Mouse (Mus musculus): ENCODE measurements around the gene Lefty1. TPM values are rescaled to one million over a fixed set of nuclear protein-coding genes. Genes with fewer than 3 reads are reported as not detected.

Lefty1 gene
- polyA plus RNA-seq, 1 experiment, result 0.83 TPM

DNA sequence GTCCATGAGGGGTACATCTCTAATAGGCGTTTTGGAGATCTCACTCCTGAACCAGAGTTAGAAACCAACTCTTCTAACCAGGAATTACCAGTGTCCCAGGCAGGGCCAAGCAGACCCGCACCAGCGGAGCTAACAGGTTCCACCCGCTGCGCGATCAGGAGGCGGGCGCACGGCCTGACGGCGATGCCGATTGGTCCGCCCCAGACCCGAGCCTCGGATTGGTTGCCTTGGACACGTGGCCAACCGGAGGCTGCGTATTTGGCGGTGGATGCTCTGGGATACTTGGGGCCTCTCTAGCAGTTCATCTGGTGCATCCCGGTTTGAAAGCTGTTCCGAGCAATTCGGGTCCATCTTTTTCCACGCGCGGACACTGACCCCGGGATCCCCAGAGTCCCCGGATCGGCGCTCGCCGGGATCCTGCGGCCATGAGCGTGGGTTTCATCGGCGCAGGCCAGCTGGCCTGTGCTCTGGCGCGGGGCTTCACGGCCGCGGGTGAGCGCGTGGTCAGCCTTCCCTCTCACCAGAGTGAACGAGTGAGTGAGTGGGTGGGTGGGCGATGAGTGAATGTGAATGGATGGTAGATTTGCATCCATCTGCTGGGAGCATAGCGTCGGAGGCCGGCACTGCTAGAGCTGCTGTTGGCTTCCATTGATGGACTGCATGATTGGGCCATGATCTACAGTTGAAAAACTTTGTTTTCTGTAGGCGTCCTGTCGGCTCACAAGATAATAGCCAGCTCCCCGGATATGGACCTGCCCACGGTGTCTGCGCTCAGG, 30.6 kb upstream of the Lefty1 start, which contains the start of gene Pycr2:
TSS of gene Pycr2 (plus strand) at position 255 of the 776 bp plus-strand sequence.
- H3K27me3 ChIP-seq (replicated peaks), result no peaks in the 10 kb centered on the region
- peak within 1 kb of the TSS; percentile 93 for H3K4me3 ChIP-seq (replicated peaks)
- H3K36me3 ChIP-seq (replicated peaks; ENCODE audit: low read length), result peaks cover 40% of the 10 kb centered on the region
- no peak for TF ChIP-seq GATA1 (IDR thresholded peaks at IDR 0.05; ENCODE audit: borderline replicate concordance, low read length)
- TF ChIP-seq FLI1 (IDR thresholded peaks at IDR 0.05; ENCODE audit: low read length), result no peak
- peaks cover 61% of the 10 kb centered on the region for H3K4me1 ChIP-seq
- H3K9me3 ChIP-seq, result no peaks in the 10 kb centered on the region

DNA sequence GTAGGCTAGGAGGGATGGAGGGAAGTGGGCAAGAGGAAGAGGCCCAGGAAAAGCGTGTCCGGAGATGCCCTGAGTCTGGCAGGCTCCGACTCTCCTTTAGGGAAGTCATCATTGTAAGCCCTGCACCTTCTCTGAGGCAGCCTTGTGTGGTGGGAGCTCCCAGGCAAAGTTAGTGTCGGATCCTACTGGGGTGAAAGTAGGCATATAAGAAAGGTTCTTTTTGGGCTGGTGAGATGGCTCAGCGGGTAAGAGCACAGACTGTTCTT, 30.1 kb upstream of the Lefty1 start:
- Histone ChIP-seq H3K27me3 (replicated peaks) (no peaks in the 10 kb centered on the region), H3K4me3 (replicated peaks) (peak overlapping the region; percentile 93), H3K36me3 (replicated peaks; ENCODE audit: low read length) (peaks cover 44% of the 10 kb centered on the region), H3K4me1 (peaks cover 62% of the 10 kb centered on the region), H3K9me3 (no peaks in the 10 kb centered on the region)
- no peak for TF ChIP-seq FLI1 (IDR thresholded peaks at IDR 0.05; ENCODE audit: low read length)
- no peak for TF ChIP-seq GATA1 (IDR thresholded peaks at IDR 0.05; ENCODE audit: borderline replicate concordance, low read length)

DNA sequence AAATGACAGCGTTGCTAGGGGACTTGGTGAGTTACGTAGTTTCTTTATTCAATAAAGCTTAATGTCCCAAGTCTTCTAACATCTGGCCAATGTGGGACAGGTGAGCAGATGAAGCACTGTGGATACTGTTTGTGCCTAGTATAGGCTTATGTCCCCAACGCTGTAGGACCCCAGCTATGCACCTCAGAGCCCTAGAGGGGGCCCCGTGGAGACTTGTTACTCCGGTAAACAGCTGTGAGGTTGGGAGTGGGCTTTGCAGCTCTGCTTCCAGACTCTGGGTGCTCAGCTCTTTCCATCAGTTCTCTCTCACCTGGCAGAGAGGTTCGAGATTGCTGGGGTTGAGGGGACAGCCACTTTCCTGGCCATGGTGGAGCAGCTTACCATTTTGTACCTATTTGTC, 29.5 kb upstream of the Lefty1 start:
- TF ChIP-seq FLI1 (IDR thresholded peaks at IDR 0.05; ENCODE audit: low read length) (no peak), GATA1 (IDR thresholded peaks at IDR 0.05; ENCODE audit: borderline replicate concordance, low read length) (no peak)
- Histone ChIP-seq H3K4me1 (peaks cover 62% of the 10 kb centered on the region), H3K36me3 (replicated peaks; ENCODE audit: low read length) (peaks cover 44% of the 10 kb centered on the region)

GRCm38 (mm10) chr1:180905876-180906275, 28.9 kb upstream of the Lefty1 start:
- Histone ChIP-seq H3K27me3 (replicated peaks) (no peaks in the 10 kb centered on the region), H3K9me3 (no peaks in the 10 kb centered on the region), H3K4me1 (peaks cover 61% of the 10 kb centered on the region), H3K36me3 (replicated peaks; ENCODE audit: low read length) (peaks cover 44% of the 10 kb centered on the region), H3K4me3 (replicated peaks) (peak overlapping the region; percentile 50)
- no peak for TF ChIP-seq FLI1 (IDR thresholded peaks at IDR 0.05; ENCODE audit: low read length)
- no peak for TF ChIP-seq GATA1 (IDR thresholded peaks at IDR 0.05; ENCODE audit: borderline replicate concordance, low read length)

More for the DNA sequence above, 29.5 kb upstream of the Lefty1 start:
- no peaks in the 10 kb centered on the region for H3K27me3 ChIP-seq (replicated peaks)
- no peak overlapping the region for H3K4me3 ChIP-seq (replicated peaks)
- H3K9me3 ChIP-seq, result no peaks in the 10 kb centered on the region

DNA sequence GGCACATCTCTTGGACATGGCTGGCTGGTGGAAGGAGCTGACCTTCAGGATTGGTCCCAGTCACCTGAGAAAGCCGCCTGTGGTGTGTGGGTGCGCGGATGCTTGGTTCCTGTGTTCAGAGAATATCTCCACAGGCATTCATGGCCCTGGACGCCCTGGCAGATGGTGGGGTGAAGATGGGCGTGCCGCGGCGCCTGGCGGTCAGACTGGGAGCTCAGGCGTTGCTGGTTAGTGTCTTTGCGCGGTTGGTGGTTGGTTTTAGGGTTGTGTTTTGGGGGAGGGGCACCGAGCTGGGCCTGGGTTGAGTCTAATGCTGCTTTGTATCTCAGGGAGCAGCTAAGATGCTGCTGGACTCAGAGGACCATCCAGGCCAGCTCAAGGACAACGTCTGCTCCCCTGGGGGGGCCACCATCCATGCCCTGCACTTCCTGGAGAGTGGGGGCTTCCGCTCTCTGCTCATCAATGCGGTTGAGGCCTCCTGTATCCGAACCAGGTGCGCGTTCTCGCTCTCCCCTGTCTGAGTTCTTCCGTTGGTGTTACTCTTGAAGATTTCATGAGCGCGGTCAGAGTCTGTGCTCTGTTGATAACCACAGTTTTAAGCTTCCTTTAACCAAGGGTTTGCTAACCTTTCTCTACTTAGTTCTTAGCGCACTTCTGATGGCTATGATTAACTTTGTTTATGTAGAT, 28.2 kb upstream of the Lefty1 start:
- H3K27me3 ChIP-seq (replicated peaks), result no peaks in the 10 kb centered on the region
- H3K4me3 ChIP-seq (replicated peaks), result peak overlapping the region; percentile 50
- H3K9me3 ChIP-seq, result no peaks in the 10 kb centered on the region
- TF ChIP-seq FLI1 (IDR thresholded peaks at IDR 0.05; ENCODE audit: low read length) (no peak), GATA1 (IDR thresholded peaks at IDR 0.05; ENCODE audit: borderline replicate concordance, low read length) (no peak)
- peaks cover 64% of the 10 kb centered on the region for H3K4me1 ChIP-seq
- peaks cover 44% of the 10 kb centered on the region for H3K36me3 ChIP-seq (replicated peaks; ENCODE audit: low read length)

- peaks cover 35% of the 10 kb centered on the region for H3K36me3 ChIP-seq (replicated peaks; ENCODE audit: low read length)
- no peak overlapping the region for H3K4me3 ChIP-seq (replicated peaks)
- H3K27me3 ChIP-seq (replicated peaks), result peaks cover 7% of the 10 kb centered on the region
- H3K9me3 ChIP-seq, result peaks cover 10% of the 10 kb centered on the region
- no peak for TF ChIP-seq FLI1 (IDR thresholded peaks at IDR 0.05; ENCODE audit: low read length)
- TF ChIP-seq GATA1 (IDR thresholded peaks at IDR 0.05; ENCODE audit: borderline replicate concordance, low read length), result no peak
- H3K4me1 ChIP-seq, result peaks cover 38% of the 10 kb centered on the region
These were observed 23.7 kb upstream of the Lefty1 start for GRCm38 (mm10) chr1:180911138-180911537.

DNA sequence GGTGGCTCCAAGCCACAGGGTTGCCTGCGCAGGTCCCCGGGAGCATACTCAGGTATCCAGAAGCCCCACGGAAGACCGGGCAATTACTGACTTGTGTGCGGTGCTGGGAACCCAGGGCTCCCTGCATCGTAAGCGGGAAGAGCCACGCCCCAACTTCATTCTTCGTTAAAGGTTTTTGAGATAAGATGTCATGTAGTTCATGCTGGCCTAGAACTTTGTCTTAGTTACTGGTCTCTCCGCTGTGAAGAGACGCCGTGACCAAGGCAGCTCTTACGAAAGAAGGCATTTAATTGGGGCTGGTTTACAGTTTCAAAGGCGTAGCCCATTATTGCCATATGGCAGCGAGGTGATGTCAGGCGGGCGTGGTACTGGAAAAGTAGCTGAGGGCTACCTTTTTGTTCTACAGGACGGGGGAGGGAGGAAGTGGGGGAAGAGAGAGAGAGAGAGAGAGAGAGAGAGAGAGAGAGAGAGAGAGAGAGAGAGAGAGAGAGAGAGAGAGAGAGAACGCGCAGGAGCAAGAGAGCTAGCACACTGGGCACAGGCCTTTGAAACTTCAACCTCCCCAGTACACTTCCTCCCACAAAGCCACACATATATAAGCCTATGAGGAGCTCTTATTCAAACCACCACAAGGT, 23.1 kb upstream of the Lefty1 start:
- H3K4me1 ChIP-seq, result peaks cover 31% of the 10 kb centered on the region
- H3K36me3 ChIP-seq (replicated peaks; ENCODE audit: low read length), result peaks cover 28% of the 10 kb centered on the region
- TF ChIP-seq FLI1 (IDR thresholded peaks at IDR 0.05; ENCODE audit: low read length) (no peak), GATA1 (IDR thresholded peaks at IDR 0.05; ENCODE audit: borderline replicate concordance, low read length) (no peak)
- peaks cover 8% of the 10 kb centered on the region for H3K27me3 ChIP-seq (replicated peaks)
- H3K4me3 ChIP-seq (replicated peaks), result no peak overlapping the region
- H3K9me3 ChIP-seq, result peaks cover 13% of the 10 kb centered on the region

GRCm38 (mm10) chr1:180912792-180913191, 22.0 kb upstream of the Lefty1 start:
- no peak for TF ChIP-seq GATA1 (IDR thresholded peaks at IDR 0.05; ENCODE audit: borderline replicate concordance, low read length)
- TF ChIP-seq FLI1 (IDR thresholded peaks at IDR 0.05; ENCODE audit: low read length), result no peak
- peaks cover 13% of the 10 kb centered on the region for H3K9me3 ChIP-seq
- H3K27me3 ChIP-seq (replicated peaks), result peaks cover 11% of the 10 kb centered on the region
- peaks cover 18% of the 10 kb centered on the region for H3K36me3 ChIP-seq (replicated peaks; ENCODE audit: low read length)
- no peak overlapping the region for H3K4me3 ChIP-seq (replicated peaks)
- H3K4me1 ChIP-seq, result peaks cover 24% of the 10 kb centered on the region

GRCm38 (mm10) chr1:180913797-180914196, 21.0 kb upstream of the Lefty1 start:
- peaks cover 11% of the 10 kb centered on the region for H3K27me3 ChIP-seq (replicated peaks)
- no peak for TF ChIP-seq FLI1 (IDR thresholded peaks at IDR 0.05; ENCODE audit: low read length)
- TF ChIP-seq GATA1 (IDR thresholded peaks at IDR 0.05; ENCODE audit: borderline replicate concordance, low read length), result no peak
- peaks cover 14% of the 10 kb centered on the region for H3K4me1 ChIP-seq
- peaks cover 8% of the 10 kb centered on the region for H3K36me3 ChIP-seq (replicated peaks; ENCODE audit: low read length)
- H3K4me3 ChIP-seq (replicated peaks), result no peak overlapping the region
- H3K9me3 ChIP-seq, result peaks cover 13% of the 10 kb centered on the region

DNA sequence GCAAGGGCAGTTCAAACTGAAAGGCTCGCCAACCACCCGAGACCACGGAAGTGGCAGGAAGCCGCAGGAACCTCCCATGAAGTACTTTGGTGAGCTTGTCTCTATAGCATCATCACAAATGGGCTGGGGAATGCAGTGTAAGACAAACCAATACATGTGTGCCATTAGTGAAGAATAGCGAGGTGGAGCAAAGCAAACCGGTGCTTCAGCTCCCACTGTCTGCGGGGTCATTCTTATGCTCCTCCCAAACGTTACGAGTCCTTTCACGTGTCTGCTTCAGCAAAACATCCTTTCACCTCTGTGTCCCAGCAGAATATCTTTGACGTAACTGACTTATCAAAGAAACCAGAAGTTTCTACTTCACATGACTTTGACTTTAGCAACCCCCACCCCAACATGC, 18.4 kb upstream of the Lefty1 start:
- H3K27me3 ChIP-seq (replicated peaks), result peaks cover 24% of the 10 kb centered on the region
- H3K4me1 ChIP-seq, result peaks cover 15% of the 10 kb centered on the region
- peaks cover 13% of the 10 kb centered on the region for H3K9me3 ChIP-seq
- TF ChIP-seq FLI1 (IDR thresholded peaks at IDR 0.05; ENCODE audit: low read length) (no peak), GATA1 (IDR thresholded peaks at IDR 0.05; ENCODE audit: borderline replicate concordance, low read length) (no peak)
- no peak overlapping the region for H3K4me3 ChIP-seq (replicated peaks)
- H3K36me3 ChIP-seq (replicated peaks; ENCODE audit: low read length), result no peaks in the 10 kb centered on the region
